Comparison of ENCODE assay signal across 8 mouse cellular contexts in the genomic region with DNA sequence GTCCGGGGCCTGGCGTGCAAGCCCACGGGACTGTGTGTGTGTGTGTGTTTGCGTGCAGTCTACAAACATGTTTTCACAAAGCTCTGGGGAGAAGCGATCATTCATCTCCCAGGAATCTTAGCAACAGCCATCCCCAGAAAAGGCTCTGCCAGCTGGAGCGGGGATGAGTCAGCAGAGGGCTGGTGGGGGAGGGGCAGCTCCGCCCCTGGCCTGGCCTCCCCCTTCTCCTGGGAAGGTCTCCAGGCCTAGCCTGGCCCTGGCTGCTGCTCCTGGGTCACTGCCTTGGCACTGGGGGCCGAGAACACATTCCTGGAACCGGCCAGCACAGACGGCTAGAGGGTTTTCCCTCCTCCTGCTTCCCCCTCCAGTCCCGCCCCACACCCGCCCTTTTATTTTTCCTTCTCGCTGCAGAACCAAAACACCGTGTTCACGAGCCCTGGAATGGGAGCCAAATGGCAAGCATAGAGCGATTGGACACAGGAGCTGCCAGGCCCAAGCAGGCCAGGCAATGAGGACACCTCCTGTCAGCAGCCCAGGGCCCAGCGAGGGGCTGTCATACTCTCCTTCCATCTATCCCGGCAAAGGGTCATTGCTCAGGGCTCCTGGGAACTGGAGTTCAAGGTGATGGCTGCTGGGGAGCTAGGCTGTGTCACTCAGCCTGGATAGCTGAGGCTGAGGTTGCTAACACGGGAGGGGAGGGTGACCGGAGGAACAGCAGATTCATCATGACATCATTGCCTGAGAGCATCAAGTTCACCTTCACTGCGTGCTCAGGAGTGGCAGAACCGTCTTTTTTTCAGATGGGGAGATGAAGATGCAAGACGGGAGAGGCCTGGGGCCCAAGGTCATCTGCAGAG.
DNase-seq lines count a peak whose midpoint lies in the region; ATAC-seq and TF ChIP-seq lines count a peak whose summit lies in the region.

No protein-coding gene starts in this region.

- intact Hi-C loops in left cerebral cortex, postnatal 4 days (cut with DNase I), result loop anchor here (5.0 kb wide), 1 partner anchor 81 kb away; a partner anchor contains a TSS

- TF ChIP-seq CTCF in thymus, adult 2 months (IDR thresholded peaks at IDR 0.05; ENCODE audit: borderline replicate concordance, control insufficient read depth, extremely low read depth, insufficient read depth, low read length, poor library complexity), result 0 out of 2 replicates have a peak, but pooled peaks have one; percentile 7

- peak; percentile 84 for ATAC-seq in embryonic facial prominence, embryonic 15.5 days (ENCODE audit: insufficient number of reproducible peaks, low FRiP score, low TSS enrichment, low read depth)

- H3K4me3 ChIP-seq in thymus, adult 2 months (ENCODE audit: control insufficient read depth, insufficient read depth, low read length), result no peak overlapping the region
- H3K4me3 ChIP-seq in embryonic facial prominence, embryonic 15.5 days (replicated peaks), result peak overlapping the region; percentile 20

- peak overlapping the region; percentile 42 for H3K4me2 ChIP-seq in embryonic facial prominence, embryonic 15.5 days (replicated peaks)

- peaks cover 62% of the 10 kb centered on the region for H3K4me1 ChIP-seq in thymus, adult 2 months (replicated peaks; ENCODE audit: control insufficient read depth, insufficient read depth, low read length)
- H3K4me1 ChIP-seq in embryonic facial prominence, embryonic 15.5 days, result peaks cover 75% of the 10 kb centered on the region

- H3K36me3 ChIP-seq in thymus, adult 2 months (ENCODE audit: control insufficient read depth, insufficient read depth, low read length), result no peaks in the 10 kb centered on the region
- no peaks in the 10 kb centered on the region for H3K36me3 ChIP-seq in embryonic facial prominence, embryonic 15.5 days

- TF ChIP-seq POLR2A in thymus, adult 2 months (IDR thresholded peaks at IDR 0.05; ENCODE audit: control insufficient read depth, extremely low read depth, insufficient read depth, low read length, poor library complexity), result no peak

- H3K27ac ChIP-seq in thymus, adult 2 months (ENCODE audit: control insufficient read depth, insufficient read depth, low read length), result peak overlapping the region; percentile 23
- peak overlapping the region; percentile 99 for H3K27ac ChIP-seq in embryonic facial prominence, embryonic 15.5 days (replicated peaks)

- no peaks in the 10 kb centered on the region for H3K27me3 ChIP-seq in thymus, adult 2 months (ENCODE audit: control insufficient read depth, insufficient read depth, low read length)
- no peaks in the 10 kb centered on the region for H3K27me3 ChIP-seq in embryonic facial prominence, embryonic 15.5 days

- no peaks in the 10 kb centered on the region for H3K9me3 ChIP-seq in embryonic facial prominence, embryonic 15.5 days (replicated peaks)

- no peak for DNase-seq in thymus, adult 2 months
- DNase-seq in thymus, postnatal 10 days (ENCODE audit: low spot score in 2 of 2), result no peak
- peak; percentile 97 to 98 for DNase-seq in heart, adult 18-20 months
- DNase-seq in kidney, adult 18-20 months, result peak; percentile 98
- peak; percentile 99 for DNase-seq in left cerebral cortex, postnatal 4 days
- peak; percentile 92 for DNase-seq in mesoderm, embryonic 11.5 days (ENCODE audit: low read depth, low spot score)
- peak; percentile 93 for DNase-seq in right cerebral cortex, postnatal 4 days

- H3K9ac ChIP-seq in embryonic facial prominence, embryonic 15.5 days, result peak overlapping the region; percentile 39

- 38% methylated on average over 23 of the region's 23 CpGs for WGBS in thymus, adult 2 months
- WGBS in embryonic facial prominence, embryonic 15.5 days, result 2% methylated on average over 23 of the region's 23 CpGs

Comparison
In these comparisons a context has a peak if more than half of its experiments do, and no peak if none do; other contexts are left out.
1. DNase-seq: peak in heart, adult 18-20 months (2 of 2), kidney, adult 18-20 months (single experiment), left cerebral cortex, postnatal 4 days (single experiment), mesoderm, embryonic 11.5 days (single experiment) and right cerebral cortex, postnatal 4 days (single experiment); none in thymus, adult 2 months (single experiment) and thymus, postnatal 10 days (0 of 2).